In the genomic region with DNA sequence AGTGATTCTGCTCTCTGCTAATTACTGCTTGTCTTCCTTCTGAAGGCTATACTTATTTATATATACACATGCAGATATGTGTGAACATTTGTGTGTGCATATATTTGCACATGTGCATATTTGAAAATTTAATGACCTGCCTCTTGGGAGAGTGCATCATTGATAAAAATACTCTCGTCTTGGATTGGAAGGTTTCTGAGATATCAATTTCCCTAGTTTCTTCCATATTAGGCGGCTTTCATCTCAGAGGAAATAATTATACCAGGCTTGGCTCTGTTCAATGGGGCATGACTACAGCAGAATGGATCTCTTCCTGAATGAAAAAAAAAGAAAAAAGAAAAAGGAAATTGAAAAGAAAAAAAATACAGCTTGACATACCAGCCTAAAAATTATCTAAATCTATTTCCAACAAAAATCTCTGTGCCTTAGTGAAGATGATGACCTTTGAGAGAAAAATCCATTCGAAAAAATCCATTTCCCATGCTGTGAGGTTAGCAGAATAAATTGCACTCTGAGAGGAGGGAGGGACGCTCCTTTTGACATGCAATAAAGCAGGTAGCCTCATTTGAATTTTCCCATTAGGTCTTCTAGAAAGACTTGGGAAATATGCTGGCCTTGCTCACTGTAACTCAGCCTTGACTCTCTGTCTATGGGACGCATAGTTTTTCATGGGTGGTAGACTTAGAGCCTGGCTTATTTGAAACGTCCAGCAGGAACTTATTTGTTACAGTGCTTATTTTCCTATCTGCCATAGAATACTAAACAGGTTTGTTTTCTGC, we compare ENCODE assay signal across 16 mouse cellular contexts. TPM values are rescaled to one million over a fixed set of nuclear protein-coding genes. Genes with fewer than 3 reads are reported as not detected.
"Had no signal": no experiment of that assay in that cellular context is flagged by ENCODE, and none has a peak within 500 bp of the region (broad histone marks: within the 10 kb centered on the region; RNA-seq: fewer than 3 reads in every experiment).

No protein-coding gene starts in this region.

- H3K4me3 ChIP-seq: kidney, embryonic 15.5 days; limb, embryonic 10.5 days; liver, embryonic 15.5 days; stomach, embryonic 15.5 days had no signal

- H3K4me1 ChIP-seq: kidney, embryonic 15.5 days; limb, embryonic 10.5 days; liver, embryonic 15.5 days; stomach, embryonic 15.5 days had no signal

- H3K27ac ChIP-seq: kidney, embryonic 15.5 days; limb, embryonic 10.5 days; liver, embryonic 15.5 days; stomach, embryonic 15.5 days had no signal

- H3K9ac ChIP-seq: kidney, embryonic 15.5 days; liver, embryonic 15.5 days; stomach, embryonic 15.5 days had no signal

- H3K4me2 ChIP-seq: kidney, embryonic 15.5 days; liver, embryonic 11.5 days; liver, embryonic 15.5 days; stomach, embryonic 15.5 days had no signal

- DNase-seq: kidney, postnatal 14 days; lung, adult 2 months; lung, postnatal 36 days; right cerebral cortex, postnatal 14 days; thymus, postnatal 36 days had no signal

- ATAC-seq: lung, postnatal 0 days had no signal

- H3K9me3 ChIP-seq: kidney, embryonic 15.5 days; limb, embryonic 10.5 days; liver, embryonic 15.5 days; stomach, embryonic 15.5 days had no signal

- H3K36me3 ChIP-seq: kidney, embryonic 15.5 days; limb, embryonic 10.5 days; liver, embryonic 15.5 days; stomach, embryonic 15.5 days had no signal

- H3K27me3 ChIP-seq: kidney, embryonic 15.5 days; liver, embryonic 15.5 days; stomach, embryonic 15.5 days had no signal

RNA-seq across cellular contexts. Expression of a gene that starts 24.4 kb away (rescaled TPM):
- polyA plus RNA-seq: kidney, embryonic 15.5 days; large intestine, adult 2 months; limb, embryonic 10.5 days; limb, embryonic 14.5 days; liver, embryonic 11.5 days; liver, embryonic 15.5 days; lung, adult 2 months; lung, postnatal 0 days; midbrain, postnatal 0 days; neural tube, embryonic 11.5 days; stomach, embryonic 15.5 days; testis, adult 2 months had no signal
